Mouse (Mus musculus): Measurements from ENCODE around the gene Ndufaf2.

Ndufaf2 gene

DNA sequence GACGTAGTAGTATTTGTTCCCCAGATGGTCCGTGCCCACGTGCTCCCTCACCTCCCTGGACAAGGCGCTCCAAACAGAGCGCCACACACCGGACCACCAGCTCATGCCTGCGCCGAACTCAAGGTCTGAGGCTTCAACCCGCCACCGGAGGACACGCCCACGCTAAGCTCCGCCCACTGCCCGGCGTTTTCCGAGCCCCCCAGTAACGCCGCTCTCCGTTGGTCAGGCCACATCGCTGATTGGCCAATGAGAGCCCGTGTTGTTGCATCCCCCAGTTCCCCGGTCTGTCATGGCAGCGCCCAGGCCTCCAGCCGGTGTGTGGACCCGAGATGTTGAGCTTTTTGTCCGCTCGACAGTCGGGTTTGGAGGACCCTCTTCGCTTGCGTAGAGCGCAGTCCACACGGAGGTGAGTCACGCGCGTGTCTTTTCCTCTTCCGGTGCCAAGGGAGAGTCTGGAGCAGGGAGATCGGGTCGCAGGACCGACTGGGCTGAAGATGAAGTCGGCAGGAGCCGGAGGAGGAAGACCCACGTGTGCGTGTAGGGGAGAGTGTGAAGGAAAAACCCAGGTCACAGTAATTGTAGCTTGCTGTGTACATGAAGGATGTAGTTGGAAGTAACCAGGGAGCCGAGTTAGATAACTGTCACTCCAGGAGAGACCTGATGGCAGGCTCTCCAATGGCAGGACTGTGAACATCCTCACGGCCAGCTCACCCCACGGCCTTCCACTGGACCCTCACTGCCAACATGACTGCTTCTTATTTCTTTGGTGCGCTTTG lies at the start of gene Ndufaf2, which contains the start of gene Ercc8:
Gene Ndufaf2 (minus strand): TSS at position 159 of the 776 bp plus-strand sequence.
Gene Ercc8 (plus strand): TSS at position 267 of the 776 bp plus-strand sequence.
- peak; percentile 98 for DNase-seq

DNA sequence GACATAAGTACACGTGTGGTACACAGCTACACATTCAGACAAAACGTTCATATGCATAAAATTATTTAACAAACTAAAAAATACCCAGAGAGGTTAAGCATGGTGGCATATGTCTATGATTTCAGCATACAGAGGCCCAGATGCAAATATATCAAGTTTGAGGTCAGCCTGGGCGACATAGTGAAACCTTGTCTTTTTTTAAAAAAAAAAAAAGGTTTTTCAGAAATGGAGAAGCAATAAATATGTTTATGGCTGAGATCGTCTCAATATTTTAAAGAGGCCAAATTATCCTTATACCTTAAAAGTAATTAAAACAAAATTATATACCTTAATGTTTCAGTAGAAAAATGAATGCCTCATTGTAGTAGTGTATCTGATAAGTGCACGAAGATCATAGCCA lies 49.7 kb upstream of the Ndufaf2 start:
- no peak for DNase-seq

DNA sequence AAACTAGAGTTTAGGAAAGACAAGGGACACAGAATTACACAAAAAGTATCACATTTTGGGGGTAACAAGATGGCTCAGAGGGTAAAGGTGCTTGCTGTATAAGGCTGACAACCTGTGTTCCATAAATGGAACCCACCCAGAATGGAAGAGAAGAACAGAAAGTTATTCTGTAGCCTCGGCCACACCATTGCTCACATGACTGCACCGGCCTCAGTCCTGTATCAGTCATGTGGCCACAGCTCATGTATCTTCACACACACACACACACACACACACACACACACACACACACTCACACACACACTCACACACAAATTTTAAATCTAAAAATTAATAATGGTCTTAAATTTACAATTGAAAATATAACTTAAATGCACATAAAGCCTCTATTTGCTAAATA lies 49.0 kb upstream of the Ndufaf2 start:
- DNase-seq = no peak

DNA sequence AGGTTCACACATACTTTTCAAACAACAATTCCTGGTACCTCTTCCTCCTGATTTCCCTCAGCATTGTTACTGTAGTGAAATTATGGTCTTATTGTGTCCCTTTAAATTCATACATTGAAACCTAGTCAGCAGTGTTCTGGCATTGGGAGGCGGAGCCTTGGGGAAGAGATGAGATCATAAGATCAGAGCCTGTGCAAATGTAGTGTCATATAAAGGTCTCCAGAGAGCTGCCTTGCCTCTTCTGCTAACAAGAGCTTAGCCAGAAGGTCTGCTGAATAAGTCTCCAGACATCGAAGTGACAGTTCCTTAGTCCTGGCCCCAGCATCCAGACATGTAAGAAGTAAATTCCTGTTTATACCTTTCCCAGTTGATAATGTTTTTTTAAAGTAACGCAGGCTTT lies 46.4 kb upstream of the Ndufaf2 start:
- no peak for DNase-seq

GRCm38 (mm10) chr13:108195474-108195873 lies 37.1 kb upstream of the Ndufaf2 start:
- DNase-seq = no peak

- DNase-seq = peak; percentile 63
These were observed 32.8 kb upstream of the Ndufaf2 start for GRCm38 (mm10) chr13:108191074-108191720.

DNA sequence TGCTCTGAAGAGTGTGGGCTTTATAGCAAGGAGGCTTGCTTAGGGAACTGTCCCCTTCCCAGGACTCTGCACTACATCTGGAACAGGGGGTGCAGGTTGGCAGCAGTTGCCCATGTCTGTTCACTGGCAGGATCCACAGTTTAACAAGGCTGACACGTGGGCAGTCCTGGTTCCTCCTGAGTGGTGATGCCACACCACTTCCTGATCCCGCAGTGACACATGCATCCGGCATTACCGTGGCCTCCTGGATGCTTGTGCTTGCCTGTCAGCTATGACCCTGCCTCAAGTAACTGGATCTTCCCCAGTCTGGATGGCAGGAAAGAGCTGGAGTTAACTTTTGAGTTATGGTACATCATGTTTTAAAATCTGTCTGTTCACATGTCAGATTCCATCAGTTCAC lies 29.6 kb upstream of the Ndufaf2 start:
- DNase-seq = no peak

DNA sequence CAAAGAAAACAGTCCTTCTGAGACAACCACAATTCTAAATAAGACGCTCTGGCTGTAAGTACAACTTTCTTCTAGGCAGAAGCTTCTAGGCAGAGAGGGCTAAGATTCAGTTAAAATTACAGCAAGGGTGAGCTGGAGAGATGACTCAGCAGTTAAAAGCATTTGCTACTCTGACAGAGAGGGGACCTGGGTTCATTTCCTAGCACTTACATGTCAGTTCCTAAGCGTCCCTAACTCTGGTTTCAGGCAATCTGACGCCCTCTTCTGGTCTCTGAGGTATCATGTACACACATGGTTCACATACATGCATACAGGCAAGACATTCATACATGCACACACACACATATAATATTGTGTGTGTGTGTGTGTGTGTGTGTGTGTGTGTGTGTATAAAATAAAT lies 27.1 kb upstream of the Ndufaf2 start:
- no peak for DNase-seq

- DNase-seq = no peak
These were observed 26.4 kb upstream of the Ndufaf2 start for GRCm38 (mm10) chr13:108184743-108185255.

DNA sequence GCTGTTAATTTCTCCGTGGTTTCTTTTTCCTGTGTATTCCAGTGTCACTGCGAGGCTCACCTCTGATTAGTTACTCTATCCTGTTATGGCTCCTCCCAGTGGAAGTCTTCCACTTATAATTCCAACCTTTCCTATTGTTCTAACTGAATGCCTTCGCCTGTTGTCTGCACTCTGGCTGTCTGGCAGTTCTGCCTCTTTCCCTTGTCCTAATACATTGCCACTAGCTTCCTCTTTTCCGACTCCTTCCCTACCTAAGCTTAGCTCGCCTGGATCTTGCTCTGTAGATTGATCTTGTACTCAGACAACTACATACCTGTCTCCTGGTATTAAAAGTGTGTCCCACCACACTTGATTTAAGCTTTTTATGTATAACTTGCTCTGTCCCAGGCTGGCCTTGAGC lies 22.4 kb upstream of the Ndufaf2 start:
- no peak for DNase-seq

DNA sequence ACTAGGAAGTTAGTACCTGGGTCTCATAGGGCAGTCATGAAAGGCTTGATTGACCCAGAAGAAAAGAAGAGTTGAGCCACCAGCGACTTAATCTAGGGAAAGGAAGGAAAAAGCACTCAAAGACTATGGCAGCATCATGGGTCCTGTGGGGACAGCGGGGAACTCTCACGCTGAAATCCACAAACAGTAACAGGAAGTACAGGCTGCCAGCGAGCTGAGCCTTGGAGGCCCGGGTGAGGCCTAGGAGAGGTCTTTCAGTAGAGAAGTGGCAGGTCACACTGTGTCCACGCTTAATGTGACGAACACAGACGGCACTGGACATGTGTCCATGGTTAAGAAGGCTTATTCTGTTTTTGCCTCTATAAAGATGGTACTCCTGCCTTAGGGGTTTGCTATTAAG lies 21.2 kb upstream of the Ndufaf2 start:
- no peak for DNase-seq

DNA sequence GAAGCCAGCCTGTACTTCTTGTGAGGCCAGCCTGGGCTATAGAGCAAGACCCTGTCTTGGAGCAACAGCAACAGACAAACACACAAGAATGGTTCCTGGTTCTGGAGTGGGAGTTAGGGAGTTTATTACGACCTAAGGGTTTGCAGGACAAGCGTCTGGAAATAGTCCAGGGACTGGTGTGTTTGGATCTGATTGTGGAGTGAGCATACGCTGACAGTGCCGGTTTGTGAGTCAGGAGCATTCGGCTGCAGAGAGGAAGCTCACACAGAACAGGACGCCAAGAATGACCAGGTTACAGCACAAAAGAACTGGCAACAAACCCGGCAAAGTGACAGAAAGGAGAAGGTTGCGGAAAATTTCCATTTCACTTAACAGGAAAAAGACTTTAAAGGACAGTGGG lies 12.1 kb upstream of the Ndufaf2 start:
- DNase-seq = no peak

DNA sequence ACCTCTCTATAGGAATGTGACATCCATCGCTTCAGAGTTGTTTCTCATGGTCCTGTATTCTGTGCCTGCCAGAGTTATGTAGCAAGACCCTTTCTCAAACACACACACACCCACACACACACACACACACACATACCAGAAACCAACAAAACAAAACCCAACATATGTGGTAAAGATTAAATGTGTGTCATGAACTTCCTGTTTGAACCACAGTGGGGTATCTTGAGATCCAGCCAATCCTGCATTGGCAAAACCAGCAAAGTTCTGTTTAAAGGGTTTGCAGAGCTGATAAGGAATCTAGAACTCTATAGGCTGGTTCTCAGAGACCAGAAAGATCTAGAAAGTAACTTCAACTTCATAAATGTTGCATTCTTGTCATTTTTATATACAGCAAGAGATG lies 11.6 kb upstream of the Ndufaf2 start:
- no peak for DNase-seq

DNA sequence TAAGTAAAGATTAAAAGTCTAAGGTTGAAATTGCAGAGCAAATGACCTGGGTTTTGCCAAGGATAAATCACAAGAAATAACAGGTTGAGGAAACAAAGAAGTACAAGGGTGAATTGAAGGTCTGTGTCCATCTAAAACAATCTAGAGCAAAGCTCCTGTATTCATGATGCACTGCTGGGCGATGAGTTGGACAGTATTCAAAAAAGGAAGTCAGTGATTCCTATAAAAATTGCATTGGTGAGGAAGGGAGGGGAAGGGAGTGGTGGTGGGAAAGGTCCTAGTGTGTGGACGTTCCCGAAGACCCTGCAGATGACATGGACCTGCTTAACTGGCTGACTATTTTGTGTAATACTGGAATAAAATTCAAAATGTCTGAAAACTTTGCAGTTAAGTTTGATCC lies 6.2 kb upstream of the Ndufaf2 start:
- DNase-seq = no peak

DNA sequence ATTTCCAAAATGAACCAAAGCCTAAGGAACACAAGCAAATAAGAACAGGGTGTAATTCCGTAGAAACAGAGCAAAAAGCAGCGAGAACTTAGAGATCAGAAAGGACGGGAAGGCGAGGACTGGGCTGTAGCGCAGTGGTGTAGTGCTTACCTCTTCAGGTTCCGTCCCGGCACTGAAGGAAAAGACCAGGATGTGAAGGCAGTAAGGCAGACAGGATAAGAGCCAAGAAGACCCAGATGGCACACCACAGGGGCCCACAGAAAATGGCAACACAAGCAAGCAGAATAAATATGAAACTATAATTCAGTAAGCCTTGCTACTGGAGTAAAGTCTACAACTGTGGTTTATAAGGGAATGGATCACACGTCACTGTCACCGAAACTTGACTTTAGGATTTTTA lies 5.5 kb upstream of the Ndufaf2 start:
- no peak for DNase-seq

GRCm38 (mm10) chr13:108159963-108160362 lies 1.5 kb upstream of the Ndufaf2 start:
- no peak for DNase-seq

- DNase-seq = no peak
These were observed 785 bp upstream of the Ndufaf2 start for GRCm38 (mm10) chr13:108159241-108159575.

DNA sequence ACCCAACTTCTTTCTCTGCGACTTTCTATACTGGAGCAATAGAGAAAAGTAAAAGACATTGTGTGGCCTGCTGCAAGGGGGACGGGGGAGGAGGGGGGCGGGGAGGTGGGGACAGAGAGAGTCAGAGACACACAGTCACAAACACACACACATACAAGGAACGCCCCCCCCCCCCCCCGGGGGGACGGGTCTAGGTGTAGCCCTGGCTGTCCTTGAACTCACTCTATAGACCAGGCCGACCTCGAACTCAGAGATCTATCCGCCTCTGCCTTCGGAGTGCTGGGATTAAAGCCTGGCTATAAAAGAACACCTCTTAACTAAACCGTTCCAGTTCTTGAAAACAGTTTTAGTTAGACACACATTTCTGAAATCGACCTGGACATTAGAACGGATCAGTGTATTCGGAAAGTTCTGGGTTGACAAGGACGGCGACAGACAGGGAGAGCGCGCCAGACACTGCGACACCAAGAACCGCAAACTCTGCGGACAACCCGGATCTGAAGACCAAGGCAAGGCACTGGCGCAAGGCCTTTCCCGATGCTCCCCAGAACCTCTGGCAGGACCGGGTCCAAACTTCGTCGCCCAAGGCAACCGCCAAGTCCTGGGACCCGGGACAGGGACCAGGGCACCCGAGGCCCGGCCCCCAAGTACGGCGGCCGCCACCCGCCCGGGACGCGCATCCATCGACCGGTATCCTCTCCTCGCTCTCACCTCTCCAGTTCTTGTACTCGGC lies 525 bp downstream of the Ndufaf2 start:
- no peak for DNase-seq

DNA sequence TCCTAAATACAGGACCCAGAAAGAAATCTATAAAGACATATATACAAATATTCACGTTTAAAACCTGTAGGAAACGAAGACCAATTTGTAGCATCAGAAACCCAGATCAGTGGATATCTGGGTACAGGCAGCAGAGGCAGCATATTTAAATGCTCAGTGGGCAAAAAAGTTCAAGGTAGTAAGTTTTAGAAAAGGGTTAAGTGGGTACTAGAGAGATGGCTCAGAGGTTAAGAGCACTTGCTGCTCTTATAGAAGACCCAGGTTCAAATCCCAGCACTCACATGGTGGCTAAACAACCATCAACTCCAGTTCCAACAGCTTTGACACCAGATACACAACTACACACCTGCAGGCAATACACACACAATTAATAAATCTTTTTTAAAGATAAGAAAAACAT lies 1.3 kb downstream of the Ndufaf2 start:
- DNase-seq = no peak

GRCm38 (mm10) chr13:108152650-108153372 lies 5.6 kb downstream of the Ndufaf2 start:
- DNase-seq = peak; percentile 23

DNA sequence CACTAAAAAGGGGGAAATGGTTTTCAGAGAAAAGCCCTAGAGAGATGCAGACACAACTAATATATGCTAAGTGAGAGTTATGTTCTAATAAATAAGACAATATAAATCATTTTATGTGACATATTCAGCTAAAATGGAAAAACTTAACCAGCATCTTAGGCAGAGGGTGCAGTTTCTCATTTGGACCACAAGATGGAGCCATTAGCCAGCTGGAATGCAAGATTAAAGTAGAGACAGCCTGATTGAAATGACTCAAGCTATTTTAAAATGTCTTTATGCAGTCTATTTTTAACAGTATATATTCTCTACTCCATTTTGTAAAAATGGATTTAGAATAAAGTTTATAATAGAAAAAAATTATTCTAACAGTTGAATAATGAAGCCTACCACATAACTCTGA lies 6.6 kb downstream of the Ndufaf2 start:
- DNase-seq = no peak

GRCm38 (mm10) chr13:108144086-108144485 lies 14.3 kb downstream of the Ndufaf2 start:
- DNase-seq = no peak

GRCm38 (mm10) chr13:108138403-108138977 lies 19.9 kb downstream of the Ndufaf2 start:
- no peak for DNase-seq
